Mouse (Mus musculus): Measurements from ENCODE around the gene Caml.
"Not testable (repeated sequence)": the region's sequence is repeated elsewhere in the genome, so short reads cannot be mapped to it uniquely, and the experiment has no call there.

GRCm38 (mm10) chr13:55640480-55640879 is 17.7 kb downstream of the Caml start:
- TF ChIP-seq ZKSCAN1 (IDR thresholded peaks at IDR 0.05; ENCODE audit: borderline replicate concordance, low read depth, low read length); ZC3H11A (IDR thresholded peaks at IDR 0.05; ENCODE audit: low read depth, low read length); EP300 (IDR thresholded peaks at IDR 0.05; ENCODE audit: low read length); MYC (IDR thresholded peaks at IDR 0.05; ENCODE audit: low read depth, low read length); ZMIZ1 (IDR thresholded peaks at IDR 0.05; ENCODE audit: low read depth, low read length): not testable (repeated sequence)
- TF ChIP-seq CTCF (conservative IDR thresholded peaks at IDR 0.05 in 1 of 2, IDR thresholded peaks at IDR 0.05 in 1 of 2; ENCODE audit: low read depth in 2 of 2, low read length in 2 of 2) = peak; percentile 78 to 79
- TF ChIP-seq ZNF384 (IDR thresholded peaks at IDR 0.05; ENCODE audit: low read depth, low read length) = peak; percentile 58
